Mouse (Mus musculus): ENCODE measurements at regions not wholly inside any gene's neighbourhood (a gene's known extent, or its start where the extent isn't known, plus 50 kb on each side); places are given as distances from the start of the nearest gene placed in this dataset.

GRCm38 (mm10) chr1:83527803-83528202 lies 119.8 kb upstream of the Sphkap start:
- DNase-seq (ENCODE audit: low read depth, low spot score), result no peak

GRCm38 (mm10) chr1:83509356-83509755 lies 101.4 kb upstream of the Sphkap start:
- DNase-seq (ENCODE audit: low read depth, low spot score), result no peak

- no peak for DNase-seq (ENCODE audit: low read depth, low spot score)
These were observed 97.4 kb upstream of the Sphkap start for GRCm38 (mm10) chr1:83505386-83505785.

GRCm38 (mm10) chr1:83496888-83497287 lies 88.9 kb upstream of the Sphkap start:
- no peak for DNase-seq (ENCODE audit: low read depth, low spot score)

GRCm38 (mm10) chr1:83496380-83496779 lies 88.4 kb upstream of the Sphkap start:
- DNase-seq (ENCODE audit: low read depth, low spot score), result peak; percentile 10

GRCm38 (mm10) chr1:83495022-83495421 lies 87.0 kb upstream of the Sphkap start:
- DNase-seq (ENCODE audit: low read depth, low spot score), result no peak

- no peak for DNase-seq (ENCODE audit: low read depth, low spot score)
These were observed 71.1 kb upstream of the Sphkap start for GRCm38 (mm10) chr1:83479111-83479510.

Data from forelimb bud, embryonic 11.5 days (tissue).